Mouse (Mus musculus) heart, adult 2 months (tissue): ENCODE data around the gene Rgs3.

Source experiments
- CTCF ChIP-seq: fragments of 200-600 bp; IDR thresholded peaks from 2 replicates; pipeline ENCODE4 v1.8.1; 2022; ENCODE audit warnings: antibody characterized with exemption, mild to moderate bottlenecking, moderate library complexity
- EP300 ChIP-seq: fragments of 200-500 bp; IDR thresholded peaks from 2 replicates; pipeline ENCODE4 v1.6.1; 2011; ENCODE audit warnings: low read depth, low read length, control low read depth; ENCODE audit not compliant: insufficient read depth
- POLR2A ChIP-seq: fragments of 200-500 bp; IDR thresholded peaks from 2 replicates; pipeline ENCODE4 v1.6.1; 2011; ENCODE audit warnings: mild to moderate bottlenecking, low read depth, low read length, control low read depth; ENCODE audit not compliant: insufficient read depth

DNA sequence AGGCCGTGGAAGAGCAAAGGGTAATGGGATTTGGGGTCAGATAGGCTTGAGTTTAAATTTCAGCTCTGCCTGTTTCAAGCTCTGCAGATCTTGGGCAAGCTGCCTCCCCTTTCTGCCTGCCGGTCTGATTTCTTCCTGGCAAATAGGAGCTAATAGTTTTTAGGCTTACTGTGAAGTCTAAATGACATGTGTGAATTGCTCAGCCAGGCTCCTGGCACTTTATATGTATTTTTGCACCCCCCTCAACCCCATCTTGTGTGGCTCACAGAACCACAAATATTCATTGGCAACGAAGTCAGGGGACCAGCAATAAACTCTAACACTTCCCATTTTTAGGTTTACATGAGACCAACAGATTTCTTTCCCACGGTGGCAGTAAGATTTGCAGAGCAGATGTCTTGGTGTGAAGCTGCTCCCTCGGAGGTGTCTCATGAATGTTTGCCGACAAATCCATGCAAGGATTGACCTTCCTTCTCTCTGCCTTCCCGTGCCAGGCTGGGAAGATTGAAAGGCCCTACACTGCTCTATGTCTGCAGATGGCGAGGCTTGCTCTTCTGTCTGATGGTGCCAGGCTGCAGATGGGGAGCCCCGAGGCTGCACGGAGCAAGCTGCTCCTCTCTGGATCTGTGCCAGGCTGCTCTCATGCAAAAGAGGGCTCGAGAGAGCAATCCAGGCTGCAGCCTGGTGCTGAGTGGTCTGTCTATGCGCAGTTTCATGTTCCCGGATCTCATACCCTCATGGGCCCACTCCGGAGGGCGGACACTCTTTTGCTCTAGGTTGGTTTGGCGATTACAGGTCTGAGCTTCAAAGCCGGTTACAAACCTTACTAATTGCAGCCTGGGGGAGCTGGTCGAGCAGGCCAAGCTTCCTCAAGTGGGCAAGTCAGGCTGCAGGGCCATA is 23.0 kb downstream of the Rgs3 start:
- TF ChIP-seq EP300 = no peak
- TF ChIP-seq CTCF = no peak
- TF ChIP-seq POLR2A = no peak
